Mouse (Mus musculus): ENCODE results near the gene Spef1.

Spef1 gene

GRCm38 (mm10) chr2:131143007-131143780 lies 43.9 kb downstream of the Spef1 start:
- no peak for DNase-seq (ENCODE audit: low read depth, low spot score)

- peak; percentile 72 for DNase-seq (ENCODE audit: low read depth, low spot score)
Observed at GRCm38 (mm10) chr2:131142592-131142991, 44.5 kb downstream of the Spef1 start.

GRCm38 (mm10) chr2:131141336-131141986 lies 45.6 kb downstream of the Spef1 start:
- DNase-seq (ENCODE audit: low read depth, low spot score), result no peak

- no peak for DNase-seq (ENCODE audit: low read depth, low spot score)
Observed at GRCm38 (mm10) chr2:131140533-131140905, 46.6 kb downstream of the Spef1 start.

- DNase-seq (ENCODE audit: low read depth, low spot score), result no peak
Observed at GRCm38 (mm10) chr2:131139886-131140532, 47.1 kb downstream of the Spef1 start.

- no peak for DNase-seq (ENCODE audit: low read depth, low spot score)
Observed at GRCm38 (mm10) chr2:131139287-131139686, 47.8 kb downstream of the Spef1 start.

- DNase-seq (ENCODE audit: low read depth, low spot score), result no peak
Observed at GRCm38 (mm10) chr2:131138760-131139159, 48.3 kb downstream of the Spef1 start.

- no peak for DNase-seq (ENCODE audit: low read depth, low spot score)
Observed at GRCm38 (mm10) chr2:131138296-131138695, 48.8 kb downstream of the Spef1 start.

GRCm38 (mm10) chr2:131135521-131136139 lies 51.5 kb downstream of the Spef1 start:
- DNase-seq (ENCODE audit: low read depth, low spot score), result peak; percentile 87

GRCm38 (mm10) chr2:131134826-131135400 lies 52.2 kb downstream of the Spef1 start:
- no peak for DNase-seq (ENCODE audit: low read depth, low spot score)

GRCm38 (mm10) chr2:131134381-131134780 lies 52.7 kb downstream of the Spef1 start:
- no peak for DNase-seq (ENCODE audit: low read depth, low spot score)

GRCm38 (mm10) chr2:131132930-131133547 lies 54.0 kb downstream of the Spef1 start, which contains the start of gene Gm11037:
TSS of gene Gm11037 (plus strand) at chr2:131133497.
- DNase-seq (ENCODE audit: low read depth, low spot score), result no peak

- no peak for DNase-seq (ENCODE audit: low read depth, low spot score)
Observed at GRCm38 (mm10) chr2:131132111-131132888, 54.8 kb downstream of the Spef1 start.

GRCm38 (mm10) chr2:131130849-131131248 lies 56.2 kb downstream of the Spef1 start:
- DNase-seq (ENCODE audit: low read depth, low spot score), result no peak

- DNase-seq (ENCODE audit: low read depth, low spot score), result peak; percentile 54
Observed at GRCm38 (mm10) chr2:131129836-131130235, 57.2 kb downstream of the Spef1 start.

- DNase-seq (ENCODE audit: low read depth, low spot score), result no peak
Observed at GRCm38 (mm10) chr2:131128636-131129157, 58.4 kb downstream of the Spef1 start.

- no peak for DNase-seq (ENCODE audit: low read depth, low spot score)
Observed at GRCm38 (mm10) chr2:131128211-131128610, 58.9 kb downstream of the Spef1 start.

GRCm38 (mm10) chr2:131127161-131127730 lies 59.8 kb downstream of the Spef1 start, which contains the start of gene Hspa12b:
TSS of gene Hspa12b (plus strand) at chr2:131127280.
- DNase-seq (ENCODE audit: low read depth, low spot score), result no peak

- no peak for DNase-seq (ENCODE audit: low read depth, low spot score)
Observed at GRCm38 (mm10) chr2:131125964-131126815, 60.9 kb downstream of the Spef1 start.
